Mouse (Mus musculus): Measurements from ENCODE around the gene Izumo4. TPM values are rescaled to one million over a fixed set of nuclear protein-coding genes. Genes with fewer than 3 reads are reported as not detected.

Gene Izumo4
- polyA plus RNA-seq, 1 experiment: 11.0 TPM

DNA sequence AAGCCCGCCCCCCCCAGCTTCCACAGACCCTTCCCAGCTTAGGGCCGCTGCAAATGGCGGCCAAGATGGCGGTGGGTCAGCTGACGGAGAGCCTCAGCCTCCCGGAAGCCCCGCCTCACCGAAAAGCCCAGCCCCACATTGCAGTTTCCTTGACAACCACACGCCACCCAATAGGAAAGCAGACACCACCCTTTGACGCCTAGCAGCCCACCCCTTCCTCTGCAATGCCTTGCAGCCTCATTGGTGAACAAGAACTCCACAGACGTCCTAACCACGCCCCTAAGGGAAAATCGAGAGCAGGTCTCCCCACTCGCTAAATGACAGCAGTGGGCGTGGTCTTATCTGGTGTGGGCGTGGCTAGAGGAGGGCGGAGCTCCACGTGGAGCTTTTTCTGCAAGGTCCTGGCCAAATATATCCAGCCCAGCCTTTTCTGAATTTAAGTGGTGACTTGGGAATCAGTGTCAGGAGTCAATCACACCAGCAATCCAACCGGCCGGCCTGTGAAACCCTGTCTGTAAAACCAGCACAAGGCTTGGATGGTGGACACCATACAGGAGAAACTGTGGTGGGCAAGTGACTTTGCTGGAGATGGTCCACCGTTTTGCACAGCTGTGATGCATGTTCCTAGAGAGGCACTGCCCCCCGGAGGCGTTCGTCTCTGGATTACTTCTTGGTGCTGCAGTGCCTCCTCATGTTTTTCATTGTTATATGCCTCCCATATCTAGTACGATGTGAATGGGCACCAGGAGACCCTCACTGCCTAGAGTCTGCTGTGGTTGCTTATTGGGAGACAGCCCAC is 40.4 kb downstream of the Izumo4 start, which contains the start of gene Ap3d1:
Gene Ap3d1 (minus strand): TSS at position 85 of the 799 bp plus-strand sequence.
- peak within 1 kb of the TSS; percentile 81 for H3K27ac ChIP-seq (ENCODE audit: insufficient read depth, low read depth, low read length)
- peak within 1 kb of the TSS; percentile 98 for H3K4me3 ChIP-seq (ENCODE audit: insufficient read depth, low read length)
- TF ChIP-seq POLR2A (IDR thresholded peaks at IDR 0.05; ENCODE audit: borderline replicate concordance, low read depth, low read length): no peak
- no peak for TF ChIP-seq CTCF (IDR thresholded peaks at IDR 0.05; ENCODE audit: low read depth, low read length)
- peaks cover 30% of the 10 kb centered on the region for H3K4me1 ChIP-seq (ENCODE audit: control insufficient read depth, insufficient read depth, low read length)

- H3K4me1 ChIP-seq (ENCODE audit: control insufficient read depth, insufficient read depth, low read length): peaks cover 18% of the 10 kb centered on the region
- TF ChIP-seq POLR2A (IDR thresholded peaks at IDR 0.05; ENCODE audit: borderline replicate concordance, low read depth, low read length) (no peak), CTCF (IDR thresholded peaks at IDR 0.05; ENCODE audit: low read depth, low read length) (no peak)
- peak overlapping the region; percentile 26 for H3K27ac ChIP-seq (ENCODE audit: insufficient read depth, low read depth, low read length)
- H3K4me3 ChIP-seq (ENCODE audit: insufficient read depth, low read length): no peak overlapping the region
Measured at GRCm38 (mm10) chr10:80744262-80744661, 42.3 kb downstream of the Izumo4 start.

GRCm38 (mm10) chr10:80747410-80747809 is 45.4 kb downstream of the Izumo4 start:
- Histone ChIP-seq H3K4me1 (ENCODE audit: control insufficient read depth, insufficient read depth, low read length) (peaks cover 20% of the 10 kb centered on the region), H3K4me3 (ENCODE audit: insufficient read depth, low read length) (no peak overlapping the region)
- TF ChIP-seq CTCF (IDR thresholded peaks at IDR 0.05; ENCODE audit: low read depth, low read length) (peak; percentile 59; the same call in 1 of the 2 replicates), POLR2A (IDR thresholded peaks at IDR 0.05; ENCODE audit: borderline replicate concordance, low read depth, low read length) (no peak)

DNA sequence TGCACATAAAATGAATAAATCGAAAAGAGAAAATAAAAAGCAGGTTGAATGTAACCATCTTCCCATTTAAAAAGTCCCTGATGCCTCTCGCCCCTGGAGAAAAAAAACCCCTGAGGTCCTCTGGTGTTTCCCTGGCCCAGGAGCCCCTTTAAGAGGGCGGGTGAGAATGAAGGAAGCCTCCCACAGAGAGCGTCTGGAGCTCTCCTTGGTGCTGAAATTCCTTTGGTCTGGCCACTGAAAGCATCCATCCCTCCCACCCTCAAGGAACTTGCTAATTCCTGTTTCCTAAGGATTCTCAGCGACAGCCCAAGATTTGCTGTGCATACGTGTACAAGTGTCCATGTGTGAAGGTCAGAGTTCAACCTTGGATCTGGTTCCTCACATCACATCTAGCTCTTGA is 46.6 kb downstream of the Izumo4 start:
- Histone ChIP-seq H3K4me3 (ENCODE audit: insufficient read depth, low read length) (no peak overlapping the region), H3K4me1 (ENCODE audit: control insufficient read depth, insufficient read depth, low read length) (peaks cover 25% of the 10 kb centered on the region), H3K27ac (ENCODE audit: insufficient read depth, low read depth, low read length) (no peak overlapping the region)
- TF ChIP-seq CTCF (IDR thresholded peaks at IDR 0.05; ENCODE audit: low read depth, low read length): no peak
- TF ChIP-seq POLR2A (IDR thresholded peaks at IDR 0.05; ENCODE audit: borderline replicate concordance, low read depth, low read length): no peak

More at GRCm38 (mm10) chr10:80747410-80747809, 45.4 kb downstream of the Izumo4 start:
- H3K27ac ChIP-seq (ENCODE audit: insufficient read depth, low read depth, low read length): no peak overlapping the region

- Histone ChIP-seq H3K4me1 (ENCODE audit: control insufficient read depth, insufficient read depth, low read length) (peaks cover 27% of the 10 kb centered on the region), H3K4me3 (ENCODE audit: insufficient read depth, low read length) (peak overlapping the region; percentile 39), H3K27ac (ENCODE audit: insufficient read depth, low read depth, low read length) (peak overlapping the region; percentile 98)
- TF ChIP-seq POLR2A (IDR thresholded peaks at IDR 0.05; ENCODE audit: borderline replicate concordance, low read depth, low read length): no peak
- peak; percentile 29; the same call in 1 of the 2 replicates for TF ChIP-seq CTCF (IDR thresholded peaks at IDR 0.05; ENCODE audit: low read depth, low read length)
Measured at GRCm38 (mm10) chr10:80751188-80751832, 49.3 kb downstream of the Izumo4 start.

- Histone ChIP-seq H3K4me3 (ENCODE audit: insufficient read depth, low read length) (peak overlapping the region; percentile 39), H3K27ac (ENCODE audit: insufficient read depth, low read depth, low read length) (peak overlapping the region; percentile 98), H3K4me1 (ENCODE audit: control insufficient read depth, insufficient read depth, low read length) (peaks cover 36% of the 10 kb centered on the region)
- TF ChIP-seq POLR2A (IDR thresholded peaks at IDR 0.05; ENCODE audit: borderline replicate concordance, low read depth, low read length): no peak
- no peak for TF ChIP-seq CTCF (IDR thresholded peaks at IDR 0.05; ENCODE audit: low read depth, low read length)
Measured at GRCm38 (mm10) chr10:80752079-80752625, 50.2 kb downstream of the Izumo4 start.

- Histone ChIP-seq H3K4me1 (ENCODE audit: control insufficient read depth, insufficient read depth, low read length) (peaks cover 59% of the 10 kb centered on the region), H3K4me3 (ENCODE audit: insufficient read depth, low read length) (peak within 1 kb of the TSS; percentile 91), H3K27ac (ENCODE audit: insufficient read depth, low read depth, low read length) (peak within 1 kb of the TSS; percentile 47)
- TF ChIP-seq CTCF (IDR thresholded peaks at IDR 0.05; ENCODE audit: low read depth, low read length) (no peak), POLR2A (IDR thresholded peaks at IDR 0.05; ENCODE audit: borderline replicate concordance, low read depth, low read length) (no peak)
Measured at GRCm38 (mm10) chr10:80754594-80755290, 52.8 kb downstream of the Izumo4 start, which contains the start of gene Dot1l. Gene Dot1l, plus strand, starts transcription at chr10:80755206.

Other genes with a start within 250 kb of the Izumo4 start
- gene Onecut3, start 207.3 kb upstream of the Izumo4 start, polyA plus RNA-seq (2012; ENCODE audit: insufficient read depth, insufficient read length, missing spikeins): not detected in 2 replicates
- not detected in 2 replicates for gene Atp8b3, start 163.1 kb upstream of the Izumo4 start, polyA plus RNA-seq (2012; ENCODE audit: insufficient read depth, insufficient read length, missing spikeins)
- gene Rexo1, start 140.6 kb upstream of the Izumo4 start, polyA plus RNA-seq (2012; ENCODE audit: insufficient read depth, insufficient read length, missing spikeins): 28.9 and 29.8 TPM in 2 replicates
- 7.7 and 9.3 TPM in 2 replicates for gene Klf16, start 124.9 kb upstream of the Izumo4 start, polyA plus RNA-seq (2012; ENCODE audit: insufficient read depth, insufficient read length, missing spikeins)
- gene Abhd17a, start 111.8 kb upstream of the Izumo4 start, polyA plus RNA-seq (2012; ENCODE audit: insufficient read depth, insufficient read length, missing spikeins): 63.2 and 67.3 TPM in 2 replicates
- gene Scamp4, start 99.3 kb upstream of the Izumo4 start, polyA plus RNA-seq (2012; ENCODE audit: insufficient read depth, insufficient read length, missing spikeins): 29.3 and 35.4 TPM in 2 replicates
- 2.2 and 3.2 TPM in 2 replicates for gene Adat3, start 99.3 kb upstream of the Izumo4 start, polyA plus RNA-seq (2012; ENCODE audit: insufficient read depth, insufficient read length, missing spikeins)
- 1.1 and 2.1 TPM in 2 replicates for gene Gm49322, start 96.2 kb upstream of the Izumo4 start, polyA plus RNA-seq (2012; ENCODE audit: insufficient read depth, insufficient read length, missing spikeins)
- 87.3 and 98.4 TPM in 2 replicates for gene Csnk1g2, start 79.3 kb upstream of the Izumo4 start, polyA plus RNA-seq (2012; ENCODE audit: insufficient read depth, insufficient read length, missing spikeins)
- gene Btbd2, start 45.1 kb upstream of the Izumo4 start, polyA plus RNA-seq (2012; ENCODE audit: insufficient read depth, insufficient read length, missing spikeins): 20.9 and 22.7 TPM in 2 replicates
- 107 and 117 TPM in 2 replicates for gene Mknk2, start 24.1 kb upstream of the Izumo4 start, polyA plus RNA-seq (2012; ENCODE audit: insufficient read depth, insufficient read length, missing spikeins)
- 53.3 and 53.8 TPM in 2 replicates for gene Mob3a, start 207 bp upstream of the Izumo4 start, polyA plus RNA-seq (2012; ENCODE audit: insufficient read depth, insufficient read length, missing spikeins)
- gene Ap3d1, start 40.1 kb downstream of the Izumo4 start, polyA plus RNA-seq (2012; ENCODE audit: insufficient read depth, insufficient read length, missing spikeins): 121 and 129 TPM in 2 replicates
- 20.9 and 22.1 TPM in 2 replicates for gene Dot1l, start 53.0 kb downstream of the Izumo4 start, polyA plus RNA-seq (2012; ENCODE audit: insufficient read depth, insufficient read length, missing spikeins)
- 38.5 and 51.4 TPM in 2 replicates for gene Sf3a2, start 96.0 kb downstream of the Izumo4 start, polyA plus RNA-seq (2012; ENCODE audit: insufficient read depth, insufficient read length, missing spikeins)
- gene Plekhj1, start 96.4 kb downstream of the Izumo4 start, polyA plus RNA-seq (2012; ENCODE audit: insufficient read depth, insufficient read length, missing spikeins): 117 and 122 TPM in 2 replicates
- not detected in 2 replicates for gene Amh, start 103.1 kb downstream of the Izumo4 start, polyA plus RNA-seq (2012; ENCODE audit: insufficient read depth, insufficient read length, missing spikeins)
- gene Jsrp1, start 111.3 kb downstream of the Izumo4 start, polyA plus RNA-seq (2012; ENCODE audit: insufficient read depth, insufficient read length, missing spikeins): not detected in 2 replicates
- gene Oaz1, start 124.5 kb downstream of the Izumo4 start, polyA plus RNA-seq (2012; ENCODE audit: insufficient read depth, insufficient read length, missing spikeins): 823 and 921 TPM in 2 replicates
- gene Lingo3, start 141.9 kb downstream of the Izumo4 start, polyA plus RNA-seq (2012; ENCODE audit: insufficient read depth, insufficient read length, missing spikeins): not detected in 2 replicates
- gene Lsm7, start 153.0 kb downstream of the Izumo4 start, polyA plus RNA-seq (2012; ENCODE audit: insufficient read depth, insufficient read length, missing spikeins): 49.7 and 54.3 TPM in 2 replicates
- 15.0 and 20.2 TPM in 2 replicates for gene Sppl2b, start 153.1 kb downstream of the Izumo4 start, polyA plus RNA-seq (2012; ENCODE audit: insufficient read depth, insufficient read length, missing spikeins)
- gene Tmprss9, start 169.7 kb downstream of the Izumo4 start, polyA plus RNA-seq (2012; ENCODE audit: insufficient read depth, insufficient read length, missing spikeins): not detected in 2 replicates
- 76.6 and 101 TPM in 2 replicates for gene Timm13, start 198.8 kb downstream of the Izumo4 start, polyA plus RNA-seq (2012; ENCODE audit: insufficient read depth, insufficient read length, missing spikeins)
- 18.9 and 19.5 TPM in 2 replicates for gene Lmnb2, start 216.1 kb downstream of the Izumo4 start, polyA plus RNA-seq (2012; ENCODE audit: insufficient read depth, insufficient read length, missing spikeins)
- 15.8 and 20.9 TPM in 2 replicates for gene Gadd45b, start 227.9 kb downstream of the Izumo4 start, polyA plus RNA-seq (2012; ENCODE audit: insufficient read depth, insufficient read length, missing spikeins)

Data from bone marrow macrophage, adult 2 months (primary cell).